Mouse (Mus musculus) C2C12 (cell line): ENCODE results near the gene Cdc42bpa. TPM values are rescaled to one million over a fixed set of nuclear protein-coding genes. Genes with fewer than 3 reads are reported as not detected.

Experiments
- H3K27me3 ChIP-seq: one replicate; pipeline ENCODE4 v1.6.1; 2011; ENCODE audit not compliant: control insufficient read depth, insufficient read depth, insufficient read length
- H3K36me3 ChIP-seq: one replicate; pipeline ENCODE4 v1.6.1; 2011; ENCODE audit not compliant: control insufficient read depth, insufficient read depth
- H3K4me3 ChIP-seq: one replicate; pipeline ENCODE4 v1.5.1; 2011; ENCODE audit warnings: mild to moderate bottlenecking, control low read depth; ENCODE audit not compliant: poor library complexity, insufficient read depth, severe bottlenecking
- H3K79me2 ChIP-seq: one replicate; pipeline ENCODE4 v1.6.1; 2011; ENCODE audit not compliant: control insufficient read depth, insufficient read depth
- H3K79me3 ChIP-seq: one replicate; pipeline ENCODE4 v1.6.1; 2011; ENCODE audit warnings: low read depth, control low read depth
- H3ac ChIP-seq: one replicate; pipeline ENCODE3; 2011; ENCODE audit warnings: low read depth; ENCODE audit not compliant: control insufficient read depth, insufficient read length
- CEBPB ChIP-seq: IDR thresholded peaks from one replicate; pipeline ENCODE4 v1.6.1; 2011; ENCODE audit warnings: low read depth, mild to moderate bottlenecking, control low read depth, moderate library complexity
- CTCF ChIP-seq: IDR thresholded peaks from one replicate; pipeline ENCODE4 v1.5.1; 2011; ENCODE audit not compliant: control insufficient read depth, insufficient read depth, insufficient read length
- FOSL1 ChIP-seq: IDR thresholded peaks from one replicate; pipeline ENCODE4 v1.8.0; 2011; ENCODE audit warnings: mild to moderate bottlenecking, low read length; ENCODE audit not compliant: poor library complexity, insufficient read depth, severe bottlenecking
- MAX ChIP-seq: IDR thresholded peaks from one replicate; pipeline ENCODE4 v1.6.1; 2011; ENCODE audit warnings: mild to moderate bottlenecking, control low read depth
- MYOD1 ChIP-seq: IDR thresholded peaks from one replicate; pipeline ENCODE4 v1.6.1; 2011; ENCODE audit warnings: low read depth; ENCODE audit not compliant: control insufficient read depth, insufficient read length
- MYOG ChIP-seq: IDR thresholded peaks from one replicate; pipeline ENCODE4 v1.6.1; 2011; ENCODE audit not compliant: control insufficient read depth, insufficient read length; ENCODE audit errors: extremely low read depth
- USF1 ChIP-seq: IDR thresholded peaks from one replicate; pipeline ENCODE4 v1.6.1; 2011; ENCODE audit warnings: low read depth, mild to moderate bottlenecking, control low read depth, moderate library complexity
- polyA plus RNA-seq: library from polyadenylated mRNA; unstranded; fragments of >200 nt; fragmentation: generic; extraction: Trizol; gene quantifications from one replicate; pipeline ENCODE4 v1.2.1, GENCODE M21; 2012; ENCODE audit warnings: missing spikeins

The Cdc42bpa gene
- polyA plus RNA-seq, 1 experiment, result 10.7 TPM

- H3K4me3 ChIP-seq, result no peak overlapping the region
- no peaks in the 10 kb centered on the region for H3K79me3 ChIP-seq
- no peak overlapping the region for H3ac ChIP-seq
- no peaks in the 10 kb centered on the region for H3K79me2 ChIP-seq
- TF ChIP-seq MYOG (no peak), MYOD1 (no peak)
- no peaks in the 10 kb centered on the region for H3K27me3 ChIP-seq
- H3K36me3 ChIP-seq, result no peaks in the 10 kb centered on the region
Observed at GRCm38 (mm10) chr1:179953251-179953650, 7.0 kb upstream of the Cdc42bpa start.

GRCm38 (mm10) chr1:179957431-179957830 is 2.8 kb upstream of the Cdc42bpa start:
- Histone ChIP-seq H3K27me3 (no peaks in the 10 kb centered on the region), H3K36me3 (no peaks in the 10 kb centered on the region), H3K79me3 (peaks cover 16% of the 10 kb centered on the region), H3K4me3 (no peak overlapping the region), H3K79me2 (peaks cover 22% of the 10 kb centered on the region), H3ac (no peak overlapping the region)
- no peak for TF ChIP-seq CEBPB
- TF ChIP-seq MYOG, result no peak
- no peak for TF ChIP-seq CTCF
- no peak for TF ChIP-seq MAX

DNA sequence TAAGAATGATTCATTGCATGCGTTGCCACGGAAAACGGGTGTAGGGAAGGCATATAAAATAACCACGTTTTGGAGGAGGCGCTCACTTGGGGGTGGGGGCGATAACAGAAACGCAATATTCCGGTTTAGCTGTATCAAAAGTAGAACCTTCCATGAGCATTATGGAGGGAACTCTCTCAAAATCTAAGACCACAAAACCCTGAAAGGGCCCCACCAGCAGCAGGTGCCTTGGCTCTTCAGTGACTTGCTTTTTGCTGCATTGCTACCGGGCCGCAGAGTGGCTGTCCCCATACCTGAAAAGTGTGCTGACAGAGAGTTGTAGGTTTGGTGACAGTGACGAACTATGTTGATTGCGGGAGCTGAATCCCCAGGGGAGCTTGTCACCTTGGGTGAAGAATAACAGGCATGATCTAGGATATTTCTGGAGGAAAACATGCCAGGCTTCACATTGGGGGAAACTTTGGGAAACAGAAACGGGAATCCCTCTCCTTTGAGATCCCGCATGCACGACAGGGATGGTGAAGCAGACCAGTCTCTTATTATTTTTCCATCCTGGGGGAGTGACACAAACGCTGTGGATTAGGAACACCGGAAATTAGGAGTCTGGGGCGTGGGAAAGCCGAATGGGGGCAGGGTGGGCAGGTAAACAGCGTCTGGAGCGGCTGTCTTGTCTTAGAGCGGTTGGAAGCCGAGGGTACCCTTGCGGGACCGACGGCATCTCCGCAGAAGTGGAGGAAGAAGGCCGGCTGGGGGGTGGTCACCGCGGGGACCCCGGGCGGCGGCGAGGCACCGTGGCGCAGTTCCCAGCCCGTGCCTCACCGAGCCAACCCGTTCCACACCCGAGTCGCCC is 1.2 kb upstream of the Cdc42bpa start:
- no peaks in the 10 kb centered on the region for H3K36me3 ChIP-seq
- TF ChIP-seq MAX, result no peak
- no peak for TF ChIP-seq USF1
- no peak for TF ChIP-seq FOSL1
- no peak for TF ChIP-seq CTCF
- no peak for TF ChIP-seq MYOD1
- TF ChIP-seq CEBPB, result no peak
- no peak for TF ChIP-seq MYOG

DNA sequence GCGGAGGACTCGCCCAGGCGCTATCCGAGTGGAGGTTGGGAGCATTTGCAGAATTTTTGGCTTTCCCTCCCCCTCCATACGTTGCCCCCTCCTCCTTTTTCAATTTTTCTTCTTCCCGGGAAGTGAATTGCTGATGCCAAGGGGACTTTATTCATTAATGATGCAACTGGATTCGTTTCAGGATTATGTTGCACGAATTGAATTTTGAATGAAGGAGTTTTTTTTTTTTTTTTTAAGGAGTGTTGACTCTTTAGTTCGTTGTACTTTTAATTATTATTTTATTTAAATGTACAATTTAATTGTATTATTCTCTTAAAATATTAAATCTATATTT is 238 bp downstream of the Cdc42bpa start:
- peaks cover 53% of the 10 kb centered on the region for H3K79me2 ChIP-seq
- peak overlapping the region; percentile 82 for H3K4me3 ChIP-seq
- no peak for TF ChIP-seq MYOG
- TF ChIP-seq FOSL1, result no peak
- TF ChIP-seq USF1, result no peak
- TF ChIP-seq CTCF, result no peak
- no peak for TF ChIP-seq MYOD1
- TF ChIP-seq CEBPB, result no peak
- TF ChIP-seq MAX, result no peak
- H3K36me3 ChIP-seq, result no peaks in the 10 kb centered on the region
- H3K27me3 ChIP-seq, result no peaks in the 10 kb centered on the region
- peak overlapping the region; percentile 96 for H3ac ChIP-seq
- peaks cover 44% of the 10 kb centered on the region for H3K79me3 ChIP-seq

More for the DNA sequence above, 1.2 kb upstream of the Cdc42bpa start:
- Histone ChIP-seq H3K79me3 (peaks cover 33% of the 10 kb centered on the region), H3ac (peak overlapping the region; percentile 86), H3K79me2 (peaks cover 39% of the 10 kb centered on the region), H3K4me3 (peak overlapping the region; percentile 82), H3K27me3 (no peaks in the 10 kb centered on the region)

- Histone ChIP-seq H3ac (peak overlapping the region; percentile 60), H3K27me3 (no peaks in the 10 kb centered on the region), H3K79me3 (peaks cover 50% of the 10 kb centered on the region), H3K4me3 (peak overlapping the region; percentile 82), H3K36me3 (no peaks in the 10 kb centered on the region), H3K79me2 (peaks cover 59% of the 10 kb centered on the region)
- TF ChIP-seq USF1 (no peak), CTCF (no peak), MYOD1 (no peak), MAX (no peak), MYOG (no peak), CEBPB (no peak), FOSL1 (no peak)
Observed at GRCm38 (mm10) chr1:179960882-179961698, 818 bp downstream of the Cdc42bpa start.

DNA sequence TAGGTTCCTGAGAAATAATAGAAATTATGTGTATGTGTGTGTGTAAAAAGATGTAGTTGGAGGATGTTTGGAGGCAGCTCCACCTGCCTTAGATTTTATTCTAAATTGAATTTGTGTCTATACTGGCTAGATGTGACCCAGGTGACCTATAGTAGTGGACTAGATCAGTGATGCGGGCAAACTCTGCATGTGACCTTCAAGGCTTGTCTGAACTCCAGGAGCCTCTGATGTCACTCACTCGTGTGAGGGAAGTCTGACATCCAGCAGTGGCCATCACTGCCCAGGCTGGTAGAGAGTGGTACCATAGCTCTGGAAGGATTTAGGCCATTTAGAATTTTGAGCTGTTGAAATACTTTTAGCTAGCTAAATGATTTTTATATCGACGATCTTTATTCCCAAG is 1.5 kb downstream of the Cdc42bpa start:
- peak overlapping the region; percentile 82 for H3K4me3 ChIP-seq
- peak; percentile 33 for TF ChIP-seq USF1
- TF ChIP-seq MYOG, result no peak
- peaks cover 66% of the 10 kb centered on the region for H3K79me2 ChIP-seq

More for the DNA sequence above, 1.5 kb downstream of the Cdc42bpa start:
- no peaks in the 10 kb centered on the region for H3K36me3 ChIP-seq
- H3K27me3 ChIP-seq, result no peaks in the 10 kb centered on the region
- H3ac ChIP-seq, result peak overlapping the region; percentile 41
- peaks cover 53% of the 10 kb centered on the region for H3K79me3 ChIP-seq
